In genomic region chr2:103865319-103866171, GRCm38 (mm10) we compare ENCODE assay signal across 9 mouse cellular contexts.
DNase-seq lines count a peak whose midpoint lies in the region; ATAC-seq and TF ChIP-seq lines count a peak whose summit lies in the region.
"Had no signal": no experiment of that assay in that cellular context is flagged by ENCODE, and none has a peak within 500 bp of the region (broad histone marks: within the 10 kb centered on the region; RNA-seq: fewer than 3 reads in every experiment).

No protein-coding gene starts in this region.

- H3K27me3 ChIP-seq in hindbrain, postnatal 0 days (ENCODE audit: insufficient read depth, low read length), result no peaks in the 10 kb centered on the region
- H3K27me3 ChIP-seq: neural tube, embryonic 12.5 days had no signal

- H3K27ac ChIP-seq in hindbrain, postnatal 0 days, result no peak overlapping the region
- H3K27ac ChIP-seq: neural tube, embryonic 12.5 days had no signal

- H3K4me3 ChIP-seq in hindbrain, postnatal 0 days (ENCODE audit: low read length), result no peak overlapping the region
- H3K4me3 ChIP-seq: neural tube, embryonic 12.5 days had no signal

- H3K9ac ChIP-seq in hindbrain, postnatal 0 days (replicated peaks; ENCODE audit: low read length), result no peak overlapping the region
- H3K9ac ChIP-seq: neural tube, embryonic 12.5 days had no signal

- ATAC-seq in cerebellum, adult (ENCODE audit: insufficient number of reproducible peaks, low FRiP score, low TSS enrichment), result no peak
- ATAC-seq in erythroblast, adult 5-6 weeks (replicated peaks; ENCODE audit: low FRiP score, poor library complexity, severe bottlenecking), result peak; percentile 88
- peak; percentile 49 for ATAC-seq in hindbrain, postnatal 0 days

- TF ChIP-seq CTCF in hindbrain, postnatal 0 days (IDR thresholded peaks at IDR 0.05; ENCODE audit: low read depth), result peak; percentile 68

- H3K36me3 ChIP-seq in hindbrain, postnatal 0 days (ENCODE audit: insufficient read depth, low read length), result no peaks in the 10 kb centered on the region
- H3K36me3 ChIP-seq: neural tube, embryonic 12.5 days had no signal

- no peaks in the 10 kb centered on the region for H3K4me1 ChIP-seq in hindbrain, postnatal 0 days (ENCODE audit: insufficient read depth, low read length)
- H3K4me1 ChIP-seq: neural tube, embryonic 12.5 days had no signal

- no peak overlapping the region for H3K4me2 ChIP-seq in hindbrain, postnatal 0 days (ENCODE audit: low read depth, low read length)
- H3K4me2 ChIP-seq: neural tube, embryonic 12.5 days had no signal

- peak; percentile 11 for DNase-seq in cerebellum, adult 11 months
- DNase-seq in 3T3-L1 (ENCODE audit: low read depth, low spot score), result peak; percentile 75
- peak; percentile 77 for DNase-seq in adrenal gland, postnatal 10 days
- peak; percentile 61 for DNase-seq in hindbrain, postnatal 0 days (ENCODE audit: low spot score)
- DNase-seq in lung, adult 18-20 months, result peak; percentile 31 to 34
- peak; percentile 57 for DNase-seq in skeletal muscle tissue, adult 2 months (ENCODE audit: low read depth, low spot score)

- H3K9me3 ChIP-seq in hindbrain, postnatal 0 days (ENCODE audit: low read length), result no peaks in the 10 kb centered on the region

- 69% methylated on average over 4 of the region's 4 CpGs for WGBS in hindbrain, postnatal 0 days

Comparison
In these comparisons a context has a peak if more than half of its experiments do, and no peak if none do; other contexts are left out.
1. DNase-seq: peak in every context shown above with its lines; median percentile 77 in adrenal gland, postnatal 10 days; 75 in 3T3-L1; 61 in hindbrain, postnatal 0 days; 57 in skeletal muscle tissue, adult 2 months; 32 in lung, adult 18-20 months; 11 in cerebellum, adult 11 months.